Mouse (Mus musculus) forebrain, embryonic 16.5 days (tissue): Measurements from ENCODE around the gene Zfp160. TPM values are rescaled to one million over a fixed set of nuclear protein-coding genes. Genes with fewer than 3 reads are reported as not detected.
"Not testable (repeated sequence)": the region's sequence is repeated elsewhere in the genome, so short reads cannot be mapped to it uniquely, and the experiment has no call there.

Experiments used
- ATAC-seq: fragments of 200-750 bp; cut with Nextera tagmentation; 2 replicates; pipeline ENCODE4 v1.8.0; 2017; ENCODE audit warnings: mild to moderate bottlenecking, moderate library complexity
- H3K27ac ChIP-seq: fragments of 300-500 bp; sonication (generic); 2 replicates; pipeline ENCODE4 v1.5.1; 2014; ENCODE audit warnings: low read length, control low read depth
- H3K27me3 ChIP-seq: fragments of 300-500 bp; sonication (generic); replicated peaks from 2 replicates; pipeline ENCODE4 v1.6.1; 2014; ENCODE audit warnings: low read length; ENCODE audit not compliant: control insufficient read depth, insufficient read depth
- H3K36me3 ChIP-seq: fragments of 300-500 bp; sonication (generic); 2 replicates; pipeline ENCODE4 v1.6.1; 2014; ENCODE audit not compliant: control insufficient read depth, insufficient read depth
- H3K4me1 ChIP-seq: fragments of 300-500 bp; sonication (generic); replicated peaks from 2 replicates; pipeline ENCODE4 v1.6.1; 2014; ENCODE audit warnings: low read length; ENCODE audit not compliant: control insufficient read depth, insufficient read depth
- H3K4me2 ChIP-seq: fragments of 300-500 bp; sonication (generic); 2 replicates; pipeline ENCODE4 v1.6.1; 2014; ENCODE audit warnings: mild to moderate bottlenecking, low read length, control low read depth
- H3K4me3 ChIP-seq: fragments of 300-500 bp; sonication (generic); replicated peaks from 2 replicates; pipeline ENCODE4 v1.5.1; 2014; ENCODE audit warnings: mild to moderate bottlenecking, low read length, control low read depth
- H3K9ac ChIP-seq: fragments of 300-500 bp; sonication (generic); replicated peaks from 2 replicates; pipeline ENCODE4 v1.6.1; 2014; ENCODE audit warnings: low read depth, low read length, control low read depth
- H3K9me3 ChIP-seq: fragments of 300-500 bp; sonication (generic); 2 replicates; pipeline ENCODE4 v1.6.1; 2016; ENCODE audit warnings: low read length; ENCODE audit not compliant: control insufficient read depth
- WGBS: fragments of 180-500 bp; shearing (Covaris S2); extraction: QIAGEN DNeasy Blood & Tissue Kit; methylation state at CpG from one replicate; pipeline ENCODE4 v1.1.7; 2014; 5-methylcytosine and 5-hydroxymethylcytosine counted together
- polyA plus RNA-seq: library from polyadenylated mRNA; unstranded; fragments of >200 nt; fragmentation: Nextera tagmentation; extraction: Ambion mirVana; gene quantifications from 2 replicates; pipeline ENCODE4 v1.2.1, GENCODE M21; 2015

Gene Zfp160
- polyA plus RNA-seq, 1 experiment from 2014 or later = 20.8 TPM

GRCm38 (mm10) chr17:21050901-21051300 is 42.2 kb downstream of the Zfp160 start:
- Histone ChIP-seq H3K27me3 (no peaks in the 10 kb centered on the region), H3K4me1 (no peaks in the 10 kb centered on the region), H3K27ac (no peak overlapping the region), H3K36me3 (no peaks in the 10 kb centered on the region), H3K4me2 (no peak overlapping the region), H3K4me3 (no peak overlapping the region), H3K9ac (no peak overlapping the region), H3K9me3 (no peaks in the 10 kb centered on the region)
- WGBS = 86% methylated on average over 1 of the region's 1 CpGs
- ATAC-seq = no peak

DNA sequence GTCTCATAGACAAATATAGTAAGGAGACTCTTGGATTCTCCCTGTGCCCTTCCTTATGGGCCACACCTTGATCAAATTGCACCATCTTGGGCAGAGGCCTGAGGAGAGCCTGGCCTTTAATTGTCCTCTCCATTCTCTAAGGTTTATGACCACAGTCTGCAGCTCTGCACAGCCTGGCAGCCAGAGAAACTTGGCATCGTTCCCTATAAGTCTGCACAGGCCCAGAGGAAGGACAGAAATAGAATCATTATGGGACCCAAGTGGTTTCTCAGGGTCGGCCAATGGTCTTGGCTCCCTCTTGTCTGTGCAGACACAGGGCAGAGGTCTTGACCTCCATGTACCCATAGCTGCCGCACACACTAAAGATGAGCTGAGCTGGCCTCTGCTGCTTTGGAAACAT is 42.6 kb downstream of the Zfp160 start:
- H3K27me3 ChIP-seq, H3K4me2 ChIP-seq, H3K4me3 ChIP-seq, H3K9me3 ChIP-seq, H3K4me1 ChIP-seq, H3K27ac ChIP-seq, H3K9ac ChIP-seq, H3K36me3 ChIP-seq, ATAC-seq: not testable (repeated sequence)
- no CpG with 5 or more reads among the region's 3 CpGs for WGBS

GRCm38 (mm10) chr17:21051919-21052318 is 43.2 kb downstream of the Zfp160 start:
- not testable (repeated sequence) for H3K9ac ChIP-seq, ATAC-seq, H3K4me1 ChIP-seq, H3K27me3 ChIP-seq, H3K27ac ChIP-seq, H3K4me2 ChIP-seq, H3K36me3 ChIP-seq, H3K4me3 ChIP-seq, H3K9me3 ChIP-seq
- WGBS = 88% methylated on average over 3 of the region's 3 CpGs

GRCm38 (mm10) chr17:21053267-21053666 is 44.6 kb downstream of the Zfp160 start:
- no peaks in the 10 kb centered on the region for H3K36me3 ChIP-seq
- WGBS = 98% methylated on average over 2 of the region's 2 CpGs
- no peak overlapping the region for H3K4me2 ChIP-seq
- no peaks in the 10 kb centered on the region for H3K4me1 ChIP-seq
- no peak overlapping the region for H3K9ac ChIP-seq
- H3K27ac ChIP-seq = no peak overlapping the region
- no peaks in the 10 kb centered on the region for H3K27me3 ChIP-seq
- H3K4me3 ChIP-seq = no peak overlapping the region
- no peaks in the 10 kb centered on the region for H3K9me3 ChIP-seq
- ATAC-seq = no peak

- H3K27ac ChIP-seq, H3K4me3 ChIP-seq, ATAC-seq, H3K27me3 ChIP-seq, H3K4me2 ChIP-seq, H3K4me1 ChIP-seq, H3K36me3 ChIP-seq, H3K9me3 ChIP-seq, H3K9ac ChIP-seq: not testable (repeated sequence)
- WGBS = 96% methylated on average over 1 of the region's 1 CpGs
Observed at GRCm38 (mm10) chr17:21055111-21055510, 46.4 kb downstream of the Zfp160 start.

GRCm38 (mm10) chr17:21065501-21065900 is 56.8 kb downstream of the Zfp160 start:
- no peaks in the 10 kb centered on the region for H3K4me1 ChIP-seq
- no peak overlapping the region for H3K4me2 ChIP-seq
- H3K36me3 ChIP-seq = no peaks in the 10 kb centered on the region
- ATAC-seq = no peak
- no peaks in the 10 kb centered on the region for H3K27me3 ChIP-seq
- WGBS = 65% methylated on average over 1 of the region's 1 CpGs
- no peaks in the 10 kb centered on the region for H3K9me3 ChIP-seq
- no peak overlapping the region for H3K9ac ChIP-seq
- H3K4me3 ChIP-seq = no peak overlapping the region
- no peak overlapping the region for H3K27ac ChIP-seq

DNA sequence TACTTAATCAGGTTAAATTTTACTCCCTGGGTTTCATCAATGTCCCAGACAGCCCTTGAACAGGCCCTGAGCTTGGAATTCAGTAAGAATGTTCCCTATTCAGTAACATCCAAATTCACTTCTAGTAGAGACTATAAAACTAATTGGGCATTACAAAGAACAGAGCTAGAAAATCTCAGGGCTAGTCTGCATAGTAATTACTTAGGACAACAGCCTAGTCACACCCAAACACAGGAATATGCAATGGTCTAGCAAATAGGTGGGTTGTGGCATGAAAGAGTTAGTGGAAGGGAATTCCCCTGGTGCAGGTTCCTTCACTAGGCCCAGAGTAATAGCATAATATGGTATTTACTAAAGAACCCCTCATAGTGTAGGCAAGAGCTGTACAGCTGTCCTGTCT is 58.3 kb downstream of the Zfp160 start:
- Histone ChIP-seq H3K4me1 (no peaks in the 10 kb centered on the region), H3K9ac (no peak overlapping the region), H3K4me2 (no peak overlapping the region), H3K36me3 (no peaks in the 10 kb centered on the region), H3K27me3 (no peaks in the 10 kb centered on the region), H3K27ac (no peak overlapping the region), H3K9me3 (no peaks in the 10 kb centered on the region), H3K4me3 (no peak overlapping the region)
- ATAC-seq = no peak

DNA sequence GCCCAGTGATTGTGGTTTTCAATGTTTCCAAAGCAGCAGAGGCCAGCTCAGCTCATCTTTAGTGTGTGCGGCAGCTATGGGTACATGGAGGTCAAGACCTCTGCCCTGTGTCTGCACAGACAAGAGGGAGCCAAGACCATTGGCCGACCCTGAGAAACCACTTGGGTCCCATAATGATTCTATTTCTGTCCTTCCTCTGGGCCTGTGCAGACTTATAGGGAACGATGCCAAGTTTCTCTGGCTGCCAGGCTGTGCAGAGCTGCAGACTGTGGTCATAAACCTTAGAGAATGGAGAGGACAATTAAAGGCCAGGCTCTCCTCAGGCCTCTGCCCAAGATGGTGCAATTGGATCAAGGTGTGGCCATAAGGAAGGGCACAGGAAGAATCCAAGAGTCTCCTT is 60.7 kb downstream of the Zfp160 start:
- not testable (repeated sequence) for H3K4me3 ChIP-seq, H3K27me3 ChIP-seq, H3K4me1 ChIP-seq, H3K27ac ChIP-seq, H3K36me3 ChIP-seq, H3K4me2 ChIP-seq, H3K9ac ChIP-seq, H3K9me3 ChIP-seq, ATAC-seq
- no CpG with 5 or more reads among the region's 3 CpGs for WGBS

- H3K9me3 ChIP-seq, H3K9ac ChIP-seq, H3K36me3 ChIP-seq, H3K4me3 ChIP-seq, H3K4me1 ChIP-seq, H3K27me3 ChIP-seq, H3K27ac ChIP-seq, ATAC-seq, H3K4me2 ChIP-seq: not testable (repeated sequence)
- WGBS = 82% methylated on average over 2 of the region's 2 CpGs
Observed at GRCm38 (mm10) chr17:21070971-21071370, 62.3 kb downstream of the Zfp160 start.
